ENCODE assay signal across 25 mouse cellular contexts in the genomic region with DNA sequence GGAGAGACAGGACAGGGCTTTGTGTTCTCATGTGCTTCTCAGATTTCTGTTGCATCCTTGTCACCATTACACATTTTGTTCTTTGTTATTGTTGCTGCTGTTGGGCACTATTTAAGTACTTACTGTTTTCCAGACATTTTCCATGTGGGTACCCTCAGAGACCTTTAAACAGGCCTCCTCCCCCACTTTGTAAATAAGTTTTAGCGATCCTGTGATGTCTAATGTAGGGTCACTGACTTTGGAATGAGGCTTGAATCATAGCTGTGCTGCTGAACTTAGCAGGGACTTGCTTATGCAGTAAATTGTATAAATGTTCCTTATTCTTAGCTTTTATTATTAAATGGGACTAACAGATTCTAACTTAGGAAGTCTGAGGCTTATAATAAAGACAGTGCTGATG. TPM values are rescaled to one million over a fixed set of nuclear protein-coding genes. Genes with fewer than 3 reads are reported as not detected.
DNase-seq lines count a peak whose midpoint lies in the region; ATAC-seq and TF ChIP-seq lines count a peak whose summit lies in the region.
"Had no signal": no experiment of that assay in that cellular context is flagged by ENCODE, and none has a peak within 500 bp of the region (broad histone marks: within the 10 kb centered on the region; RNA-seq: fewer than 3 reads in every experiment).

No protein-coding gene starts in this region.

- TF ChIP-seq CTCF in gastrocnemius, adult 2 months (IDR thresholded peaks at IDR 0.05) = no peak
- no peak for TF ChIP-seq CTCF in kidney, postnatal 0 days (IDR thresholded peaks at IDR 0.05; ENCODE audit: low read depth)

- no peak for ATAC-seq in kidney, postnatal 0 days (replicated peaks; ENCODE audit: low FRiP score, low read depth)
- no peak for ATAC-seq in liver, embryonic 12.5 days
- ATAC-seq in liver, embryonic 15.5 days (ENCODE audit: insufficient read depth) = no peak
- ATAC-seq: activated CD4-positive, CD25-positive, alpha-beta regulatory T cell, adult 4 months; forebrain, embryonic 13.5 days; forebrain, embryonic 16.5 days had no signal

- no peaks in the 10 kb centered on the region for H3K27me3 ChIP-seq in kidney, postnatal 0 days (ENCODE audit: insufficient read depth, low read length)
- no peaks in the 10 kb centered on the region for H3K27me3 ChIP-seq in liver, embryonic 12.5 days (replicated peaks)
- H3K27me3 ChIP-seq in liver, embryonic 15.5 days = no peaks in the 10 kb centered on the region
- H3K27me3 ChIP-seq: forebrain, embryonic 13.5 days; heart, embryonic 12.5 days; heart, embryonic 15.5 days; hindbrain, embryonic 13.5 days had no signal

- H3K4me2 ChIP-seq in kidney, postnatal 0 days (ENCODE audit: low read length) = no peak overlapping the region
- 0 out of 2 replicates have a peak overlapping the region, but pooled peaks have one; percentile 0 for H3K4me2 ChIP-seq in liver, embryonic 12.5 days
- 0 out of 2 replicates have a peak overlapping the region, but pooled peaks have one; percentile 1 for H3K4me2 ChIP-seq in liver, embryonic 15.5 days
- H3K4me2 ChIP-seq: forebrain, embryonic 13.5 days; heart, embryonic 12.5 days; heart, embryonic 15.5 days; hindbrain, embryonic 13.5 days had no signal

- no peak overlapping the region for H3K9ac ChIP-seq in kidney, postnatal 0 days (ENCODE audit: low read depth, low read length)
- H3K9ac ChIP-seq in liver, embryonic 12.5 days = no peak overlapping the region
- no peak overlapping the region for H3K9ac ChIP-seq in liver, embryonic 15.5 days
- H3K9ac ChIP-seq: forebrain, embryonic 13.5 days; heart, embryonic 12.5 days; heart, embryonic 15.5 days; hindbrain, embryonic 13.5 days had no signal

- peak overlapping the region; percentile 6; the same call in 1 of the 2 replicates for H3K27ac ChIP-seq in gastrocnemius, adult 2 months
- H3K27ac ChIP-seq in kidney, postnatal 0 days = no peak overlapping the region
- no peak overlapping the region for H3K27ac ChIP-seq in liver, embryonic 12.5 days
- no peak overlapping the region for H3K27ac ChIP-seq in liver, embryonic 15.5 days (replicated peaks)
- H3K27ac ChIP-seq: forebrain, embryonic 10.5 days; forebrain, embryonic 13.5 days; heart, embryonic 15.5 days; hindbrain, embryonic 10.5 days; hindbrain, embryonic 13.5 days had no signal

- no peaks in the 10 kb centered on the region for H3K4me1 ChIP-seq in kidney, postnatal 0 days (replicated peaks; ENCODE audit: insufficient read depth, low read length)
- H3K4me1 ChIP-seq in liver, embryonic 12.5 days = peaks cover 70% of the 10 kb centered on the region
- peaks cover 67% of the 10 kb centered on the region for H3K4me1 ChIP-seq in liver, embryonic 15.5 days (replicated peaks)
- H3K4me1 ChIP-seq: forebrain, embryonic 10.5 days; forebrain, embryonic 13.5 days; hindbrain, embryonic 10.5 days had no signal

- intact Hi-C loops in gastrocnemius, adult 2 months (cut with DNase I) = no loop called here
- intact Hi-C loops in gastrocnemius, postnatal 14 days (cut with DNase I; ENCODE audit: low total_unique reads) = no loop called here

- WGBS in kidney, postnatal 0 days = 33% methylated on average over 1 of the region's 1 CpGs
- 67% methylated on average over 1 of the region's 1 CpGs for WGBS in liver, embryonic 12.5 days (ENCODE audit: insufficient replicate concordance)
- 71% methylated on average over 1 of the region's 1 CpGs for WGBS in liver, embryonic 15.5 days (ENCODE audit: insufficient replicate concordance)

- peaks cover 2% of the 10 kb centered on the region; the same call in 1 of the 2 replicates for H3K36me3 ChIP-seq in kidney, postnatal 0 days (ENCODE audit: insufficient read depth, low read length)
- H3K36me3 ChIP-seq in liver, embryonic 12.5 days = peaks cover 87% of the 10 kb centered on the region
- H3K36me3 ChIP-seq in liver, embryonic 15.5 days (replicated peaks) = peaks cover 84% of the 10 kb centered on the region
- H3K36me3 ChIP-seq: forebrain, embryonic 10.5 days had no signal

- DNase-seq in gastrocnemius, adult 2 months = no peak
- no peak for DNase-seq in gastrocnemius, postnatal 14 days
- DNase-seq in kidney, postnatal 0 days (ENCODE audit: low spot score) = peak; percentile 42
- no peak for DNase-seq in kidney, postnatal 10 days
- no peak for DNase-seq in liver
- DNase-seq in right cerebral cortex, postnatal 36 days (ENCODE audit: low spot score in 2 of 2) = no peak
- DNase-seq: adrenal gland, adult 8-10 months; adrenal gland, postnatal 36 days; cerebellum, adult 18-20 months; cerebellum, adult 9-10 months; cerebellum, postnatal 14 days; gastrocnemius, postnatal 25 days; heart, adult 18-20 months; heart, postnatal 10 days; heart, postnatal 36 days had no signal

- H3K4me3 ChIP-seq in gastrocnemius, adult 2 months = no peak overlapping the region
- no peak overlapping the region for H3K4me3 ChIP-seq in kidney, postnatal 0 days (replicated peaks; ENCODE audit: low read depth, low read length)
- no peak overlapping the region for H3K4me3 ChIP-seq in liver, embryonic 12.5 days
- H3K4me3 ChIP-seq in liver, embryonic 15.5 days (replicated peaks) = no peak overlapping the region
- H3K4me3 ChIP-seq: forebrain, embryonic 10.5 days; forebrain, embryonic 13.5 days; heart, embryonic 12.5 days; heart, embryonic 15.5 days; hindbrain, embryonic 10.5 days; hindbrain, embryonic 13.5 days had no signal

- H3K9me3 ChIP-seq in kidney, postnatal 0 days (replicated peaks; ENCODE audit: low read length) = no peaks in the 10 kb centered on the region
- H3K9me3 ChIP-seq in liver, embryonic 12.5 days (replicated peaks) = no peaks in the 10 kb centered on the region
- no peaks in the 10 kb centered on the region for H3K9me3 ChIP-seq in liver, embryonic 15.5 days (replicated peaks)
- H3K9me3 ChIP-seq: forebrain, embryonic 10.5 days; forebrain, embryonic 13.5 days; heart, embryonic 12.5 days; heart, embryonic 15.5 days; hindbrain, embryonic 10.5 days; hindbrain, embryonic 13.5 days had no signal

RNA-seq across cellular contexts. Expression of a gene that starts 13.8 kb away (rescaled TPM):
- 100 to 1,000 TPM in 1 of 2 experiments, 10 to 100 TPM in 1; 95.0 to 120 TPM for total RNA-seq in gastrocnemius, adult 2 months (2021)
- 10 to 100 TPM; 63.1 to 66.2 TPM for total RNA-seq in gastrocnemius, postnatal 14 days (2021)
- 6.1 and 6.7 TPM in 2 replicates for polyA plus RNA-seq in kidney, postnatal 0 days (2015; fragmentation: Nextera tagmentation; extraction: Ambion mirVana)
- 21.5 and 24.7 TPM in 2 replicates for polyA plus RNA-seq in liver, embryonic 12.5 days (2016; fragmentation: Nextera tagmentation; extraction: Ambion mirVana)
- 19.0 and 19.1 TPM in 2 replicates for polyA plus RNA-seq in liver, embryonic 15.5 days (2015; fragmentation: Nextera tagmentation; extraction: Ambion mirVana)
